Mouse (Mus musculus) E14TG2a.4 (cell line): ENCODE measurements around the gene Uggt1.

Experiments
- CTCF ChIP-seq: conservative IDR thresholded peaks from 2 replicates; pipeline ENCODE4 v1.5.1; 2014; ENCODE audit warnings: low read length
- NANOG ChIP-seq: IDR thresholded peaks from 2 replicates; pipeline ENCODE4 v1.6.1; 2014; ENCODE audit warnings: borderline replicate concordance, low read length, mixed read lengths
- POU5F1 ChIP-seq: IDR thresholded peaks from 2 replicates; pipeline ENCODE4 v1.6.1; 2014; ENCODE audit warnings: low read length, borderline replicate concordance

DNA sequence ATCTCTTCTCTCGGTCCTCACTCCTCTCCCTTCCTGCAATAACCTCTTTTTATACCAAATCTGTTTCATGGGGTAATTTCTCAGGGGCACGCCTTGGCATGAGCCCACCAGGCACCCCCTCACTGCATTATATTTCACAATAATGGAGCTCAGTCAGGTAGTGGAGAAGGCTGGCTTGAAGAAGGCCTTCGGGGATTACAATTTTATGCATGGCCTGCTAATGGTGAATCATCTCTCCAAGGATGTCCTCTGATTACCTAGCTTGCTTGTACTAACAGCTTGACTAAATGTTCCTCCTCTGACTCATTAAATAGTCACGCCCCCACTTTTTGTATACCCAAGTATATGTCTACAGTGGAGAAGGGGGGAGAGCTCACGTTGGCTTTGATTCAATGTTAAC lies 128.0 kb downstream of the Uggt1 start:
- TF ChIP-seq CTCF (no peak), NANOG (no peak), POU5F1 (no peak)
